Mouse (Mus musculus): ENCODE results near the gene 1700066M21Rik. TPM values are rescaled to one million over a fixed set of nuclear protein-coding genes. Genes with fewer than 3 reads are reported as not detected.
A peak's percentile ranks its signal among the peaks of the same experiment; 100 is the strongest.

Gene 1700066M21Rik
- polyA plus RNA-seq, 1 experiment from 2014 or later, result 13.4 TPM

- H3K4me1 ChIP-seq (ENCODE audit: control insufficient read depth, insufficient read depth, low read length), result no peaks in the 10 kb centered on the region; the same call in 1 of the 2 replicates
- no peak overlapping the region for H3K4me2 ChIP-seq
- ATAC-seq (ENCODE audit: low FRiP score), result no peak
- no peaks in the 10 kb centered on the region for H3K36me3 ChIP-seq (ENCODE audit: control insufficient read depth, insufficient read depth, low read length)
- DNase-seq (ENCODE audit: low spot score, missing footprints), result no peak
- H3K9ac ChIP-seq (ENCODE audit: low read length), result no peak overlapping the region
- H3K27me3 ChIP-seq (ENCODE audit: control insufficient read depth, insufficient read depth, low read length), result no peaks in the 10 kb centered on the region
- no peak overlapping the region for H3K4me3 ChIP-seq (ENCODE audit: low read depth, low read length)
- H3K27ac ChIP-seq (ENCODE audit: low read depth, low read length), result no peak overlapping the region
- no peaks in the 10 kb centered on the region for H3K9me3 ChIP-seq (ENCODE audit: control insufficient read depth, low read length)
These were observed 29.9 kb upstream of the 1700066M21Rik start for GRCm38 (mm10) chr1:57347487-57347886.

GRCm38 (mm10) chr1:57351941-57352340, 25.5 kb upstream of the 1700066M21Rik start:
- H3K4me2 ChIP-seq, result no peak overlapping the region
- ATAC-seq (ENCODE audit: low FRiP score), result no peak
- no peaks in the 10 kb centered on the region for H3K9me3 ChIP-seq (ENCODE audit: control insufficient read depth, low read length)
- WGBS, result 71% methylated on average over 1 of the region's 1 CpGs
- H3K9ac ChIP-seq (ENCODE audit: low read length), result no peak overlapping the region
- H3K27me3 ChIP-seq (ENCODE audit: control insufficient read depth, insufficient read depth, low read length), result no peaks in the 10 kb centered on the region
- no peak overlapping the region for H3K4me3 ChIP-seq (ENCODE audit: low read depth, low read length)
- no peak overlapping the region for H3K27ac ChIP-seq (ENCODE audit: low read depth, low read length)
- no peak for DNase-seq (ENCODE audit: low spot score, missing footprints)
- no peaks in the 10 kb centered on the region for H3K36me3 ChIP-seq (ENCODE audit: control insufficient read depth, insufficient read depth, low read length)
- no peaks in the 10 kb centered on the region; the same call in 1 of the 2 replicates for H3K4me1 ChIP-seq (ENCODE audit: control insufficient read depth, insufficient read depth, low read length)

DNA sequence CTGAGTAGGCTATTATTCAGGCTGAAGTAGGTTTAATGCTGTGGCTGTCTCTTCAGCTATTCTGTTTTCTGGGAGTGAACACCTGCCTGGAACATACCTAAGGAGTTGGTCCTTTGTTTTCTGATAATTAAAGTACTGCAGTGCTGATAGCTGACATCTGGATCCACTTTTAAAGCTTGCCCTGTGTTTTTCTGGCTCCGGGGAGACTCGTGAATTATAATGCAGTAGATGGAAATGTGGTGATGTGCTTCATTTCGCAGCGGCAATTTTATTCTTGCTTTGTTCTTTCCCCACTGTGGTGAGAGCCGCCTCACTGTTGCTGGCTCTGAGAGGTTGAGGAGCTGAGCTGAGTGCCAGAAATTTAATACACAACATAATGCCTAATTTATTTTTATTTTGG, 18.9 kb upstream of the 1700066M21Rik start:
- no peaks in the 10 kb centered on the region for H3K9me3 ChIP-seq (ENCODE audit: control insufficient read depth, low read length)
- no peak overlapping the region for H3K9ac ChIP-seq (ENCODE audit: low read length)
- no peaks in the 10 kb centered on the region for H3K4me1 ChIP-seq (ENCODE audit: control insufficient read depth, insufficient read depth, low read length)
- no peak overlapping the region for H3K4me3 ChIP-seq (ENCODE audit: low read depth, low read length)
- H3K4me2 ChIP-seq, result no peak overlapping the region
- no peak for DNase-seq (ENCODE audit: low spot score, missing footprints)
- no peak for ATAC-seq (ENCODE audit: low FRiP score)
- no peaks in the 10 kb centered on the region for H3K36me3 ChIP-seq (ENCODE audit: control insufficient read depth, insufficient read depth, low read length)
- H3K27me3 ChIP-seq (ENCODE audit: control insufficient read depth, insufficient read depth, low read length), result no peaks in the 10 kb centered on the region
- 75% methylated on average over 5 of the region's 5 CpGs for WGBS
- H3K27ac ChIP-seq (ENCODE audit: low read depth, low read length), result no peak overlapping the region

DNA sequence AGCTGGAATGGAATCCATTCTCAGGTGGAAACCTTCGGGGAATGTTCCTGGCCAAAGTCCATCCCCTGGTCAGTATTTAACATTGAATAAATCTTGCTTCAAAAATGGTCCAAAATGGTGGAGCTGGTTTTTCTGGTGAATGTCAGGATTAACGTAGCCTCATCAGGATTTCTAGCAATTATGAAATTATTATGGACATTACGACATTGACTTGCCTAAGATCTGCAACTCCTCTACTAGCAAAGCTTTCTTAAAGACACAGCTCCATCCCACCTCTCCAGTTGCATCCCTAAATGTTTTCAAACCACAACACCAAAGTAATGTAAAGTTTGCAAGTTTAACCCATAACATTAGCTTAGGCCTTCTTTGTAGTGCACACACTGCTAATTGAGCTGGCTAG, 10.0 kb upstream of the 1700066M21Rik start:
- Histone ChIP-seq H3K36me3 (ENCODE audit: control insufficient read depth, insufficient read depth, low read length) (no peaks in the 10 kb centered on the region), H3K9me3 (ENCODE audit: control insufficient read depth, low read length) (no peaks in the 10 kb centered on the region), H3K4me2 (no peak overlapping the region), H3K4me1 (ENCODE audit: control insufficient read depth, insufficient read depth, low read length) (no peaks in the 10 kb centered on the region), H3K27me3 (ENCODE audit: control insufficient read depth, insufficient read depth, low read length) (no peaks in the 10 kb centered on the region), H3K9ac (ENCODE audit: low read length) (no peak overlapping the region), H3K27ac (ENCODE audit: low read depth, low read length) (no peak overlapping the region), H3K4me3 (ENCODE audit: low read depth, low read length) (no peak overlapping the region)
- ATAC-seq (ENCODE audit: low FRiP score) (no peak), DNase-seq (ENCODE audit: low spot score, missing footprints) (no peak)
- 92% methylated on average over 3 of the region's 3 CpGs for WGBS

GRCm38 (mm10) chr1:57369111-57369510, 8.3 kb upstream of the 1700066M21Rik start:
- 89% methylated on average over 4 of the region's 4 CpGs for WGBS
- DNase-seq (ENCODE audit: low spot score, missing footprints) (no peak), ATAC-seq (ENCODE audit: low FRiP score) (no peak)
- Histone ChIP-seq H3K27ac (ENCODE audit: low read depth, low read length) (no peak overlapping the region), H3K9me3 (ENCODE audit: control insufficient read depth, low read length) (no peaks in the 10 kb centered on the region), H3K27me3 (ENCODE audit: control insufficient read depth, insufficient read depth, low read length) (no peaks in the 10 kb centered on the region), H3K36me3 (ENCODE audit: control insufficient read depth, insufficient read depth, low read length) (no peaks in the 10 kb centered on the region), H3K4me3 (ENCODE audit: low read depth, low read length) (no peak overlapping the region), H3K4me1 (ENCODE audit: control insufficient read depth, insufficient read depth, low read length) (no peaks in the 10 kb centered on the region), H3K9ac (ENCODE audit: low read length) (no peak overlapping the region), H3K4me2 (no peak overlapping the region)

GRCm38 (mm10) chr1:57370451-57370850, 7.0 kb upstream of the 1700066M21Rik start:
- Histone ChIP-seq H3K4me2 (no peak overlapping the region), H3K4me1 (ENCODE audit: control insufficient read depth, insufficient read depth, low read length) (no peaks in the 10 kb centered on the region), H3K4me3 (ENCODE audit: low read depth, low read length) (no peak overlapping the region), H3K36me3 (ENCODE audit: control insufficient read depth, insufficient read depth, low read length) (no peaks in the 10 kb centered on the region), H3K27ac (ENCODE audit: low read depth, low read length) (no peak overlapping the region), H3K27me3 (ENCODE audit: control insufficient read depth, insufficient read depth, low read length) (no peaks in the 10 kb centered on the region), H3K9me3 (ENCODE audit: control insufficient read depth, low read length) (no peaks in the 10 kb centered on the region), H3K9ac (ENCODE audit: low read length) (no peak overlapping the region)
- DNase-seq (ENCODE audit: low spot score, missing footprints), result no peak
- WGBS, result 81% methylated on average over 4 of the region's 4 CpGs
- ATAC-seq (ENCODE audit: low FRiP score), result no peak

DNA sequence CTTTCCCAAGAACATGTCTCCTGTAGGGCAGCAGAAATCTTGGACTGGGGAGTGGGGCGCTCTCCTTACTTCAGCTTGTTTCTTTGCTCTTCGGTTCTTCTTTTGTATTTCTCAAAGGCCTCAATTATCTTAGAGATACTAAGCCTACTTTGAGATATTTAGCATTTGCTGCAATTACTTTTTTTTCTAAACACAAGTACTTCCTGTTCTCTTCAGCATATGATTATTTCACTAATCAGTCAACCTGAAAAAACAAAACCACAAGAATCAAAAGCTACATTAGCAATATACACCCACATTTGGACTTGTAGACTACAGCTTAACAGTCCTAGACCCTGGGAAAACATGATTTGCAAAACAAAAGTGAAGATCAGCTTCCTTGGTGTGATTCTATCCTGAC, 2.1 kb upstream of the 1700066M21Rik start:
- 92% methylated on average over 2 of the region's 2 CpGs for WGBS

DNA sequence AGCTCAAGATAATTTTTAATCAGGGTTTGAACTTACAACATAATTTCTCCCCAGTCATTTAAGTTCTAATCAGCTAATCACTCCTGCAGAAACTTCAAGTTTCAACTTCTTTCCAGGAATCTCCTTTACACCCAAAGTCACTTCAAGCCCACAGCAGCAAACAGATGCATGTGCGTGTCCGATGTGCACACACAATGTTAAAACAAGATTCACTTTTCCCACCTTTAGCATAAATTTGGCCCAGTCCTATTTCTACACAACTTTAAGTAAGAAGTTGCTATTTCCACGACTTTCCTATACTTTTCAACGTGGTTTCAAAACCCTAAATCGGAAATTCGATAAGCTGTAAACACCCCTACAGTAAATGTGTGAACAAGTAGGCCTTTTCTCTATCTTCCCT, 614 bp upstream of the 1700066M21Rik start:
- Histone ChIP-seq H3K4me1 (ENCODE audit: control insufficient read depth, insufficient read depth, low read length) (peaks cover 8% of the 10 kb centered on the region; the same call in 1 of the 2 replicates), H3K4me3 (ENCODE audit: low read depth, low read length) (peak overlapping the region; percentile 86; the same call in 1 of the 2 replicates), H3K4me2 (peak overlapping the region; percentile 47), H3K9me3 (ENCODE audit: control insufficient read depth, low read length) (no peaks in the 10 kb centered on the region), H3K27me3 (ENCODE audit: control insufficient read depth, insufficient read depth, low read length) (no peaks in the 10 kb centered on the region), H3K27ac (ENCODE audit: low read depth, low read length) (no peak overlapping the region), H3K36me3 (ENCODE audit: control insufficient read depth, insufficient read depth, low read length) (no peaks in the 10 kb centered on the region), H3K9ac (ENCODE audit: low read length) (peak overlapping the region; percentile 88; the same call in 1 of the 2 replicates)
- DNase-seq (ENCODE audit: low spot score, missing footprints), result no peak
- no peak for ATAC-seq (ENCODE audit: low FRiP score)
- 71% methylated on average over 6 of the region's 6 CpGs for WGBS

More for the DNA sequence above, 2.1 kb upstream of the 1700066M21Rik start:
- Histone ChIP-seq H3K4me2 (no peak overlapping the region), H3K9ac (ENCODE audit: low read length) (no peak overlapping the region), H3K36me3 (ENCODE audit: control insufficient read depth, insufficient read depth, low read length) (no peaks in the 10 kb centered on the region), H3K27me3 (ENCODE audit: control insufficient read depth, insufficient read depth, low read length) (no peaks in the 10 kb centered on the region), H3K9me3 (ENCODE audit: control insufficient read depth, low read length) (no peaks in the 10 kb centered on the region), H3K4me3 (ENCODE audit: low read depth, low read length) (no peak overlapping the region), H3K4me1 (ENCODE audit: control insufficient read depth, insufficient read depth, low read length) (peaks cover 8% of the 10 kb centered on the region; the same call in 1 of the 2 replicates), H3K27ac (ENCODE audit: low read depth, low read length) (no peak overlapping the region)
- no peak for DNase-seq (ENCODE audit: low spot score, missing footprints)
- ATAC-seq (ENCODE audit: low FRiP score), result no peak

GRCm38 (mm10) chr1:57386519-57386918, 9.1 kb downstream of the 1700066M21Rik start:
- no peak overlapping the region for H3K27ac ChIP-seq (ENCODE audit: low read depth, low read length)
- DNase-seq (ENCODE audit: low spot score, missing footprints) (no peak), ATAC-seq (ENCODE audit: low FRiP score) (no peak)
- no peak overlapping the region for H3K4me3 ChIP-seq (ENCODE audit: low read depth, low read length)
- no peaks in the 10 kb centered on the region for H3K4me1 ChIP-seq (ENCODE audit: control insufficient read depth, insufficient read depth, low read length)
- H3K9me3 ChIP-seq (ENCODE audit: control insufficient read depth, low read length), result no peaks in the 10 kb centered on the region
- H3K9ac ChIP-seq (ENCODE audit: low read length), result no peak overlapping the region
- no peaks in the 10 kb centered on the region; the same call in 1 of the 2 replicates for H3K36me3 ChIP-seq (ENCODE audit: control insufficient read depth, insufficient read depth, low read length)
- no peaks in the 10 kb centered on the region for H3K27me3 ChIP-seq (ENCODE audit: control insufficient read depth, insufficient read depth, low read length)
- H3K4me2 ChIP-seq, result no peak overlapping the region
